Mouse (Mus musculus): ENCODE results near the gene Man1c1.
A peak's percentile ranks its signal among the peaks of the same experiment; 100 is the strongest.

Man1c1 gene

GRCm38 (mm10) chr4:134636406-134636805, 67.7 kb downstream of the Man1c1 start:
- DNase-seq: no peak

- no peak for DNase-seq
These were observed 70.1 kb downstream of the Man1c1 start for GRCm38 (mm10) chr4:134634001-134634400.

GRCm38 (mm10) chr4:134632131-134632711, 71.9 kb downstream of the Man1c1 start:
- peak; percentile 82 for DNase-seq

GRCm38 (mm10) chr4:134631471-134632130, 72.5 kb downstream of the Man1c1 start:
- DNase-seq: peak; percentile 84

GRCm38 (mm10) chr4:134628575-134629384, 75.3 kb downstream of the Man1c1 start:
- peak; percentile 65 for DNase-seq

GRCm38 (mm10) chr4:134628058-134628457, 76.0 kb downstream of the Man1c1 start:
- DNase-seq: no peak

GRCm38 (mm10) chr4:134626883-134627282, 77.2 kb downstream of the Man1c1 start:
- no peak for DNase-seq

- no peak for DNase-seq
These were observed 77.7 kb downstream of the Man1c1 start for GRCm38 (mm10) chr4:134626350-134626749.

GRCm38 (mm10) chr4:134624109-134624862, 79.8 kb downstream of the Man1c1 start:
- DNase-seq: peak; percentile 83

- DNase-seq: no peak
These were observed 82.4 kb downstream of the Man1c1 start for GRCm38 (mm10) chr4:134621695-134622094.

GRCm38 (mm10) chr4:134620246-134620645, 83.8 kb downstream of the Man1c1 start:
- DNase-seq: no peak

- DNase-seq: no peak
These were observed 84.6 kb downstream of the Man1c1 start for GRCm38 (mm10) chr4:134619489-134619870.

GRCm38 (mm10) chr4:134618810-134619488, 85.1 kb downstream of the Man1c1 start:
- DNase-seq: peak; percentile 69

- no peak for DNase-seq
These were observed 86.3 kb downstream of the Man1c1 start for GRCm38 (mm10) chr4:134617779-134618178.

GRCm38 (mm10) chr4:134615929-134616625, 88.0 kb downstream of the Man1c1 start:
- peak; percentile 84 for DNase-seq

GRCm38 (mm10) chr4:134612070-134612667, 91.9 kb downstream of the Man1c1 start:
- DNase-seq: no peak

- DNase-seq: no peak
These were observed 93.5 kb downstream of the Man1c1 start for GRCm38 (mm10) chr4:134610616-134611015.

- DNase-seq: no peak
These were observed 96.4 kb downstream of the Man1c1 start for GRCm38 (mm10) chr4:134607679-134608078.

GRCm38 (mm10) chr4:134606054-134606453, 98.0 kb downstream of the Man1c1 start:
- no peak for DNase-seq

GRCm38 (mm10) chr4:134604472-134604871, 99.6 kb downstream of the Man1c1 start:
- no peak for DNase-seq

- DNase-seq: no peak
These were observed 100.5 kb downstream of the Man1c1 start for GRCm38 (mm10) chr4:134603553-134603952.

All from layer of hippocampus, adult 9-11 months (tissue).